Mouse (Mus musculus): Measurements from ENCODE around the gene Zfp365.

Zfp365 gene

DNA sequence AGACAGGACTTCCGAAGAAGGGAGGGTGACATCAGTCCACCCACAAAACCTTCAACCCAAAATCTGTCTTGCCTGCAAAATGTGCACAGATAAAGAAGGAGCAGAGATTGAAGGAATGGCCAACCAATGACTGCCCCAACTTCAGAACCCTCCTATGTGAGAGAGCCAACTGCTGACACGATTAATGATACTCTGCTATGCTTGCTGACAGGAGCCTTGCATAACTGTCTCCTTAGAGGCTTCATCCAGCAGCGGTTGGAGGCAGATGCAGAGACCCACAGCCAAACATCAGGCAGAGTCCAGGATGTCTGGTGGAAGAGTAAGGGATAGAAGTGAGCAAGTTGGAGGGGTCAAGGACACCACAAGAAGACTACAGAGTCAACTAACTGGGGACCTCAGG, 73.3 kb downstream of the Zfp365 start:
- DNase-seq, result no peak

DNA sequence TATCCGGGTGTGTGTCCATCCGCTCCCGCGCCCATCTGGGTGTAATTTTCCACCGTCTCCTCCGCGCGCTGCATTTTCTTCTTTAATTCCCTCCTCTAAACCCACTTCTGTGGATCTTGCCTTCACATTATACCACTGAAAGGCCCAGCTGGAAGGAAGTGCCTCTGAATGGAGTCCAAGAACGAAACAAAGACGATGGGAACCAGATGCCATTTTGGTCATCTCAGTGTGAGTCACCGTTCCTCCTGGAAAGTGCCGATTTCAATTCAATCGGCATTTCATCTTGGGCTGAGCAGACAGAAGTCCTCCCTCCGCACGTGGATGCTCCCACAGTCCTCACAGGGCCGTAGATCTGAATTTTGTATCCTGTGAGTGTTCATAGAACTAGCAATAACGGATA, 76.0 kb downstream of the Zfp365 start:
- DNase-seq, result no peak

All from liver (tissue).